Mouse (Mus musculus) kidney, adult 2 months (tissue): Measurements from ENCODE around the gene Gfm2.

Source experiments
- CTCF ChIP-seq: fragments of 200-500 bp; conservative IDR thresholded peaks from 2 replicates; pipeline ENCODE4 v1.5.1; 2011; ENCODE audit warnings: low read depth, mild to moderate bottlenecking, control low read depth, low read length, moderate library complexity, mixed read lengths; ENCODE audit not compliant: insufficient read depth, insufficient read length
- POLR2A ChIP-seq: fragments of 200-500 bp; IDR thresholded peaks from one replicate; pipeline ENCODE4 v1.6.1; 2011; ENCODE audit warnings: low read depth, low read length, control low read depth

DNA sequence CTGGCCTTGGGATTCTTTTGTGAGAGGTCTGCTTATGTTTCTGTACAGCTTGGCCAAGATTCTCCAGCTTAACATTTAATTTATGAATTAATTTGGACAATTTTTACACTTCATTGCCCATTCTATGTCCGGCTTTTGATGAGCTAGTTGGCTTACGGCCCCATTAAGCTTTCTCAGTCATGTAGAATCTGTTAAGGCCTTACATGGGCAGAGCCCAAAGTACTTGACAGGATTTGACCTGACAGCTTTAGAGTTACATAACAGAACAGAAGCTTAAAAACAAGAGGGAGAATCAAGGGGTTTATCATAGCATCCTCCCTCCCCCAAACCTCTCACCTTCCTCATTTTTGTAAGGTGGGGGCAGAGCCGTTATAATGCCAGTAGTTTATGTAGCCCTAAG lies 49.6 kb upstream of the Gfm2 start:
- TF ChIP-seq POLR2A (no peak), CTCF (no peak)
